Mouse (Mus musculus) hindbrain, embryonic 12.5 days (tissue): ENCODE measurements around the gene Socs1. TPM values are rescaled to one million over a fixed set of nuclear protein-coding genes. Genes with fewer than 3 reads are reported as not detected.
"Not testable (repeated sequence)": the region's sequence is repeated elsewhere in the genome, so short reads cannot be mapped to it uniquely, and the experiment has no call there.

Experiments used
- ATAC-seq: fragments of 200-750 bp; cut with Nextera tagmentation; 2 replicates; pipeline ENCODE4 v1.8.0; 2017; ENCODE audit warnings: moderate TSS enrichment; ENCODE audit not compliant: low FRiP score
- H3K27ac ChIP-seq: fragments of 300-500 bp; sonication (generic); 2 replicates; pipeline ENCODE4 v1.5.1; 2016; ENCODE audit warnings: mild to moderate bottlenecking
- H3K27me3 ChIP-seq: fragments of 300-500 bp; sonication (generic); 2 replicates; pipeline ENCODE4 v1.6.1; 2016; ENCODE audit warnings: mild to moderate bottlenecking
- H3K36me3 ChIP-seq: fragments of 300-500 bp; sonication (generic); 2 replicates; pipeline ENCODE4 v1.6.1; 2016; ENCODE audit warnings: mild to moderate bottlenecking
- H3K4me1 ChIP-seq: fragments of 300-500 bp; sonication (generic); 2 replicates; pipeline ENCODE4 v1.6.1; 2016
- H3K4me2 ChIP-seq: fragments of 300-500 bp; sonication (generic); replicated peaks from 2 replicates; pipeline ENCODE4 v1.6.1; 2016; ENCODE audit warnings: mild to moderate bottlenecking
- H3K4me3 ChIP-seq: fragments of 300-500 bp; sonication (generic); 2 replicates; pipeline ENCODE4 v1.5.1; 2016; ENCODE audit warnings: mild to moderate bottlenecking
- H3K9ac ChIP-seq: fragments of 300-500 bp; sonication (generic); 2 replicates; pipeline ENCODE4 v1.6.1; 2016; ENCODE audit warnings: mild to moderate bottlenecking, moderate library complexity
- H3K9me3 ChIP-seq: fragments of 300-500 bp; sonication (generic); replicated peaks from 2 replicates; pipeline ENCODE4 v1.6.1; 2016; ENCODE audit warnings: mild to moderate bottlenecking
- WGBS: fragments of 180-500 bp; shearing (Covaris S2); methylation state at CpG from one replicate; pipeline ENCODE4 v1.1.7; 2016; 5-methylcytosine and 5-hydroxymethylcytosine counted together
- polyA plus RNA-seq: library from polyadenylated mRNA; unstranded; fragments of >200 nt; fragmentation: Nextera tagmentation; extraction: Ambion mirVana; gene quantifications from 2 replicates; pipeline ENCODE4 v1.2.1, GENCODE M21; 2016

Socs1 gene
- polyA plus RNA-seq, 1 experiment from 2014 or later: 5.4 TPM

DNA sequence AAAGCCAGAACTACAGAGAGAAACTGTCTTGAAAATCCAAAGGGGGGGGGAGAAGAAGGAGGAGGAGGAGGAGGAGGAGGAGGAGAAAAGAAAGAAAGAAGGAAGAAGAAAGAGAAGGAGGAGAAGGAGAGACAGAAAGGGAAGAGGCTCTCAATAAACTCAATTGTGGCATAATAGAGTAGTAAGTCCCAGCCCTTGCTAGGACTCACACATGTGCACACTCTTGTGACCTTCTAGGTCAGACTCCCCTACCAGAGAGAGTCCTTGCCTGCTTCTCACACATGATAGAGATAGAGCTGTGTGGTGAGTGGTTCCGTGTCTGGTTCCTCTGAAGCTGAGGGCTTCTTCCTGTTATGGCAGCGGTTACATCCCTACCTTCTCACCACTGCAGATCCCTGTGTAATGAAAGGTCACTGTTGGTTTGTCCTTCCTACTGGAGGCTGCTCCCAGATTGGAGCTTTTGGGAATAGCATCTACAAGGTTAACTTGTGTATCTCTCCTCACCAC is 27.6 kb upstream of the Socs1 start, which contains the start of gene Gm11172:
Gene Gm11172, plus strand, starts transcription at position 51 of the 507 bp plus-strand sequence.
- Histone ChIP-seq H3K36me3 (no peaks in the 10 kb centered on the region), H3K9me3 (no peaks in the 10 kb centered on the region), H3K27ac (no peak within 1 kb of the TSS), H3K4me2 (no peak within 1 kb of the TSS), H3K4me3 (no peak within 1 kb of the TSS), H3K9ac (no peak within 1 kb of the TSS), H3K27me3 (no peaks in the 10 kb centered on the region), H3K4me1 (no peaks in the 10 kb centered on the region)
- WGBS: 89% methylated on average over 2 of the region's 2 CpGs
- no peak for ATAC-seq

DNA sequence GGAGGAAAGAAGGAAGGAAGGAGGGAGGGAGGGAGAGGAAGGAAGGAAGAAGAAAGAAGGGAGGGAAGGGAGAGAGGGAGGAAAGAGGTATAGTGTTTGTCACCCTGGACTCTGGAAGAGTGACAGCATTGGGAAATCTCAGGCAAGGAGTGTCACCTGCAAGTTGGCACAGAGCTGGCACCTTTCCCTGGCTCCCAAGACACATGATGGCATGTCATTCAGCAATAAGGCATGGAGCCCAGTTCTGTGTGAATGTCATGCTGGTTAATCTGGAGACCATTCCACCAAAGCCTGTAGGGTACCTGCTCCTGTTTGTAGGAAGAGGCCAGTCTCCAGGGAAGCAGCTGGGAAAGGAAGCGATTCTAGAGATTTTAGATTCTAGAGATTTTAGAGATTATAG is 25.0 kb upstream of the Socs1 start:
- 89% methylated on average over 1 of the region's 1 CpGs for WGBS
- ATAC-seq: no peak

GRCm38 (mm10) chr16:10805789-10806527 is 20.6 kb upstream of the Socs1 start, which contains the start of gene Prm1:
Gene Prm1 (minus strand): TSS chr16:10805839.
- H3K27me3 ChIP-seq: no peaks in the 10 kb centered on the region
- 83% methylated on average over 10 of the region's 10 CpGs for WGBS

More for the DNA sequence above, 25.0 kb upstream of the Socs1 start:
- Histone ChIP-seq H3K9ac (no peak overlapping the region), H3K27ac (no peak overlapping the region), H3K27me3 (no peaks in the 10 kb centered on the region), H3K36me3 (no peaks in the 10 kb centered on the region), H3K4me2 (no peak overlapping the region), H3K4me1 (0 out of 2 replicates have a peak, but pooled peaks cover 5% of the 10 kb centered on the region), H3K9me3 (no peaks in the 10 kb centered on the region), H3K4me3 (no peak overlapping the region)

GRCm38 (mm10) chr16:10802420-10802819 is 17.1 kb upstream of the Socs1 start:
- 94% methylated on average over 3 of the region's 3 CpGs for WGBS
- not testable (repeated sequence) for H3K36me3 ChIP-seq, H3K4me2 ChIP-seq, H3K27ac ChIP-seq, H3K9me3 ChIP-seq, H3K4me3 ChIP-seq, H3K9ac ChIP-seq, H3K27me3 ChIP-seq, ATAC-seq, H3K4me1 ChIP-seq

More at GRCm38 (mm10) chr16:10805789-10806527, 20.6 kb upstream of the Socs1 start, which contains the start of gene Prm1:
- no peaks in the 10 kb centered on the region for H3K9me3 ChIP-seq
- 0 out of 2 replicates have a peak, but pooled peaks cover 5% of the 10 kb centered on the region for H3K4me1 ChIP-seq
- H3K36me3 ChIP-seq: no peaks in the 10 kb centered on the region
- no peak for ATAC-seq
- H3K27ac ChIP-seq: no peak within 1 kb of the TSS
- H3K4me2 ChIP-seq: no peak within 1 kb of the TSS
- H3K9ac ChIP-seq: no peak within 1 kb of the TSS
- no peak within 1 kb of the TSS for H3K4me3 ChIP-seq

GRCm38 (mm10) chr16:10796034-10796433 is 10.7 kb upstream of the Socs1 start, which contains the start of gene Prm2:
Gene Prm2 (minus strand): TSS chr16:10796134.
- no peaks in the 10 kb centered on the region for H3K9me3 ChIP-seq
- peaks cover 24% of the 10 kb centered on the region for H3K27me3 ChIP-seq
- H3K4me1 ChIP-seq: no peaks in the 10 kb centered on the region
- H3K36me3 ChIP-seq: no peaks in the 10 kb centered on the region
- 80% methylated on average over 6 of the region's 6 CpGs for WGBS
- H3K4me2 ChIP-seq: no peak within 1 kb of the TSS
- no peak within 1 kb of the TSS for H3K4me3 ChIP-seq
- no peak within 1 kb of the TSS for H3K27ac ChIP-seq
- no peak within 1 kb of the TSS for H3K9ac ChIP-seq
- no peak for ATAC-seq

DNA sequence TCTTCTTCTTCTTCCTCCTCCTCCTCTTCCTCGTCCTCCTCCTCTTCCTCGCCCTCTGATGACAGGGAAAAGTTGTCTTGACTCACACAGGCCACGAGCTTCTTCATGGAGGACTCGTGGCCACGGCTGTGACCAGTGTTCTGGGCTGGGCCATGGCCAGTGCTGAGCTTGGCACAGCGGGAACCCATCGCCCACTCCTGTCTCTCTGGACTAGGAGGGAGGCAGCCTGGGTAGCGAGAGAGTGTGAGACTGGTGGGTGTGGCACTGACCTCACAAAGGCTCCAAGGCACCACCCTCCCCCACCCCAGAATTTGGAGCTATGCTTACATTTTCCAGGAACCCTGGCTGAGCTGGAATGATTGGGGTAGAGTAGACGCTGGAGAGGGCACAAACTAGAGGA is 5.4 kb upstream of the Socs1 start, which contains the start of gene Prm3:
Gene Prm3, minus strand, starts transcription at position 213 of the 400 bp plus-strand sequence.
- H3K4me3 ChIP-seq: no peak within 1 kb of the TSS
- no peaks in the 10 kb centered on the region for H3K9me3 ChIP-seq
- ATAC-seq: no peak
- no peaks in the 10 kb centered on the region for H3K36me3 ChIP-seq
- 0 out of 2 replicates have a peak, but pooled peaks cover 4% of the 10 kb centered on the region for H3K4me1 ChIP-seq
- H3K9ac ChIP-seq: no peak within 1 kb of the TSS
- 84% methylated on average over 9 of the region's 9 CpGs for WGBS
- peaks cover 12% of the 10 kb centered on the region for H3K27me3 ChIP-seq
- no peak within 1 kb of the TSS for H3K4me2 ChIP-seq
- no peak within 1 kb of the TSS for H3K27ac ChIP-seq

GRCm38 (mm10) chr16:10788866-10789265 is 3.5 kb upstream of the Socs1 start:
- no peaks in the 10 kb centered on the region for H3K9me3 ChIP-seq

DNA sequence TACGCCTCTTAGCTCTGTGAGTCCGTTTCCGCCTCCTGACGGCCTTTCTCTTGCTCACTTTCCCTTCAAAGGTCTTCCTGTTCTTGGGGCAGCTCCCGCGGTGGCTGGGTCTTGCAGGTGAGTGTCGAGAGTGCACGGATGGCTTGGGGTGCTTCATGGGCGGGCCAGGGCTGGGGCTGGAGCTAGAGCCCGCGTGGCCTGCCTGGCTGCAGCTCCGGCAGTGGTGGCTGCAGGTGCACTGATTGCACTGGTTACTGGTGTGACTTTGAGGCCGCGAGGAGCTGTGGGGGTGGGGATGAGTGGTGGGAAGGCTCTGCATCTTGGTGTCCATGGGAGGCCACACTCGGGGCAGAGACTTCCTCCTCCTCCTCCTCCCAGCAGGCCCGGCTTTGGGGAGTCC is 2.9 kb upstream of the Socs1 start, which contains the start of gene Tnp2:
Gene Tnp2, minus strand, starts transcription at position 390 of the 400 bp plus-strand sequence.
- Histone ChIP-seq H3K4me1 (peaks cover 6% of the 10 kb centered on the region; the same call in 1 of the 2 replicates), H3K27me3 (peaks cover 24% of the 10 kb centered on the region), H3K36me3 (no peaks in the 10 kb centered on the region), H3K27ac (no peak within 1 kb of the TSS), H3K4me3 (no peak within 1 kb of the TSS), H3K9ac (no peak within 1 kb of the TSS), H3K4me2 (no peak within 1 kb of the TSS), H3K9me3 (no peaks in the 10 kb centered on the region)
- ATAC-seq: no peak
- WGBS: 56% methylated on average over 16 of the region's 16 CpGs

More at GRCm38 (mm10) chr16:10788866-10789265, 3.5 kb upstream of the Socs1 start:
- 59% methylated on average over 4 of the region's 4 CpGs for WGBS
- ATAC-seq: no peak
- Histone ChIP-seq H3K27ac (no peak overlapping the region), H3K4me1 (peaks cover 5% of the 10 kb centered on the region; the same call in 1 of the 2 replicates), H3K9ac (no peak overlapping the region), H3K36me3 (no peaks in the 10 kb centered on the region), H3K27me3 (peaks cover 18% of the 10 kb centered on the region), H3K4me3 (no peak overlapping the region), H3K4me2 (no peak overlapping the region)

DNA sequence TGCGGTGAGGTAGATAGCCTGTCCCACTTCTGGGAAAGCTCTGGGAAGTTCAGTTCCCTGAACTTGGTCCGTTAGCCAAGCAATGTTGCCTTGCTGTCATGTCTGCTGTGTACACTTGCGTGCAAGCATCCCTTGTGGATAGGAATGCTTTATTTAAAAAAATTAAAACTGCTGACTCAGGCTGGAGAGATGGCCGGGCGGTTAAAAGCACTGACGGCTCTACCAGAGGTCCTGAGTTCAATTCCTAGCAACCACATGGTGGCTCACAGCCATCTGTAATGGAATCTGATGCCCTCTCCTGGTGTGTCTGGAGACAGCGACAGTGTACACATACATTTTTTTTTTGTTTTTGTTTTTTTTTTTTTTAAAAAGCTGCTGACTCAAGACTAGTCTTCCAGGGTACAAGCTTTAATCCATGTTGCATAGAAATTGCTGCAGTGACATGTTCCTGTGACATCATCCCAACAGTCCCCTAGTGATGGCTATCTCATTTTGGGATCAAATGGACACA is 2.3 kb upstream of the Socs1 start:
- H3K27ac ChIP-seq: no peak overlapping the region
- peaks cover 11% of the 10 kb centered on the region; the same call in 1 of the 2 replicates for H3K4me1 ChIP-seq
- no peak for ATAC-seq
- H3K9ac ChIP-seq: no peak overlapping the region
- 79% methylated on average over 7 of the region's 7 CpGs for WGBS
- peaks cover 30% of the 10 kb centered on the region for H3K27me3 ChIP-seq
- no peaks in the 10 kb centered on the region for H3K9me3 ChIP-seq
- H3K36me3 ChIP-seq: no peaks in the 10 kb centered on the region
- no peak overlapping the region for H3K4me2 ChIP-seq
- no peak overlapping the region for H3K4me3 ChIP-seq

GRCm38 (mm10) chr16:10786782-10787547 is 1.6 kb upstream of the Socs1 start:
- Histone ChIP-seq H3K4me3 (no peak overlapping the region), H3K4me2 (no peak overlapping the region; the same call in 1 of the 2 replicates), H3K9me3 (no peaks in the 10 kb centered on the region), H3K27me3 (peaks cover 32% of the 10 kb centered on the region), H3K36me3 (no peaks in the 10 kb centered on the region), H3K9ac (no peak overlapping the region), H3K27ac (0 out of 2 replicates have a peak overlapping the region, but pooled peaks have one; percentile 85), H3K4me1 (peaks cover 13% of the 10 kb centered on the region; the same call in 1 of the 2 replicates)
- ATAC-seq: no peak
- WGBS: 52% methylated on average over 4 of the region's 4 CpGs

- 1% methylated on average over 9 of the region's 9 CpGs for WGBS
- Histone ChIP-seq H3K4me3 (peak overlapping the region; percentile 57), H3K4me1 (peaks cover 15% of the 10 kb centered on the region; the same call in 1 of the 2 replicates), H3K36me3 (no peaks in the 10 kb centered on the region), H3K9me3 (no peaks in the 10 kb centered on the region), H3K27ac (peak overlapping the region; percentile 85), H3K9ac (peak overlapping the region; percentile 66), H3K27me3 (peaks cover 28% of the 10 kb centered on the region), H3K4me2 (peak overlapping the region; percentile 95)
- ATAC-seq: peak; percentile 26
These were observed 952 bp upstream of the Socs1 start for GRCm38 (mm10) chr16:10786288-10786687.
